Mouse (Mus musculus) gastrocnemius, postnatal 4 days (tissue): ENCODE results near the gene Foxp3. TPM values are rescaled to one million over a fixed set of nuclear protein-coding genes. Genes with fewer than 3 reads are reported as not detected.

ENCODE experiments used
- DNase-seq, 2 experiments: peaks; one replicate each; pipeline ENCODE4 v3.0.0; 2021 to 2022; ENCODE audit warnings: low spot score in 2 of 2, mixed read lengths in 2 of 2
- total RNA-seq, 2 experiments: library from RNA; stranded (reverse); gene quantifications; 2 replicates each; pipeline ENCODE4 v1.2.3; 2021

Foxp3 gene
- total RNA-seq, 2 experiments from 2014 or later, result 0.15 TPM; not detected in 1

GRCm38 (mm10) chrX:7610536-7611258 lies 37.3 kb downstream of the Foxp3 start:
- no peak for DNase-seq

GRCm38 (mm10) chrX:7617889-7618551 lies 44.6 kb downstream of the Foxp3 start:
- DNase-seq, result no peak

- DNase-seq, result no peak
Observed at GRCm38 (mm10) chrX:7632560-7632959, 59.1 kb downstream of the Foxp3 start.

GRCm38 (mm10) chrX:7635101-7635500 lies 61.7 kb downstream of the Foxp3 start:
- no peak for DNase-seq

- peak in 1 of 2 experiments; percentile 54 for DNase-seq
Observed at GRCm38 (mm10) chrX:7638401-7639091, 65.1 kb downstream of the Foxp3 start, which contains the start of gene Syp. Gene Syp (plus strand): TSS chrX:7638471.

- DNase-seq, result no peak
Observed at GRCm38 (mm10) chrX:7639536-7640325, 66.3 kb downstream of the Foxp3 start.

- DNase-seq, result no peak
Observed at GRCm38 (mm10) chrX:7640785-7641184, 67.3 kb downstream of the Foxp3 start.

Other genes with a start within 250 kb of the Foxp3 start
- 1 to 10 TPM; 1.5 to 1.6 TPM for gene Usp27x, start 197.8 kb upstream of the Foxp3 start, total RNA-seq
- gene Ppp1r3f, start 639 bp downstream of the Foxp3 start, total RNA-seq, result 1 to 10 TPM; 2.6 to 3.4 TPM
- 10 to 100 TPM; 13.8 to 15.0 TPM for gene Ccdc22, start 31.9 kb downstream of the Foxp3 start, total RNA-seq
- gene Cacna1f, start 33.4 kb downstream of the Foxp3 start, total RNA-seq, result not detected
- gene Syp, start 64.8 kb downstream of the Foxp3 start, total RNA-seq, result under 1 TPM; 0.83 to 0.98 TPM
- gene Prickle3, start 83.6 kb downstream of the Foxp3 start, total RNA-seq, result 1 to 10 TPM; 8.9 to 9.5 TPM
- 100 to 1,000 TPM in 1 of 2 experiments, 10 to 100 TPM in 1; 82.9 to 104 TPM for gene Plp2, start 97.7 kb downstream of the Foxp3 start, total RNA-seq
- gene Magix, start 107.6 kb downstream of the Foxp3 start, total RNA-seq, result 1 to 10 TPM; 1.3 to 1.8 TPM
- gene Gpkow, start 123.5 kb downstream of the Foxp3 start, total RNA-seq, result 10 to 100 TPM; 22.6 to 26.6 TPM
- gene Wdr45, start 140.7 kb downstream of the Foxp3 start, total RNA-seq, result 10 to 100 TPM; 25.6 to 30.7 TPM
- gene Gm45208, start 148.6 kb downstream of the Foxp3 start, total RNA-seq, result not detected
- 10 to 100 TPM; 18.5 to 18.7 TPM for gene Praf2, start 154.8 kb downstream of the Foxp3 start, total RNA-seq
- 1 to 10 TPM; 2.7 to 4.0 TPM for gene Ccdc120, start 177.3 kb downstream of the Foxp3 start, total RNA-seq
- gene Tfe3, start 188.9 kb downstream of the Foxp3 start, total RNA-seq, result 10 to 100 TPM; 16.9 to 19.4 TPM
- gene Gripap1, start 216.1 kb downstream of the Foxp3 start, total RNA-seq, result 10 to 100 TPM; 24.7 to 34.9 TPM
- 1 to 10 TPM; 1.3 to 1.5 TPM for gene Kcnd1, start 248.6 kb downstream of the Foxp3 start, total RNA-seq